Mouse (Mus musculus) small intestine, adult 2 months (tissue): ENCODE data around the gene Galnt7.

Experiments
- CTCF ChIP-seq: fragments of 200-500 bp; IDR thresholded peaks from 2 replicates; pipeline ENCODE4 v1.5.1; 2012; ENCODE audit warnings: low read depth, mild to moderate bottlenecking, control low read depth, inconsistent platforms, low read length, moderate library complexity, mixed read lengths; ENCODE audit not compliant: insufficient replicate concordance, insufficient read length; ENCODE audit errors: extremely low read depth
- POLR2A ChIP-seq: fragments of 200-500 bp; IDR thresholded peaks from 2 replicates; pipeline ENCODE4 v1.6.1; 2012; ENCODE audit warnings: low read depth, mild to moderate bottlenecking, control low read depth, inconsistent platforms, low read length, moderate library complexity

DNA sequence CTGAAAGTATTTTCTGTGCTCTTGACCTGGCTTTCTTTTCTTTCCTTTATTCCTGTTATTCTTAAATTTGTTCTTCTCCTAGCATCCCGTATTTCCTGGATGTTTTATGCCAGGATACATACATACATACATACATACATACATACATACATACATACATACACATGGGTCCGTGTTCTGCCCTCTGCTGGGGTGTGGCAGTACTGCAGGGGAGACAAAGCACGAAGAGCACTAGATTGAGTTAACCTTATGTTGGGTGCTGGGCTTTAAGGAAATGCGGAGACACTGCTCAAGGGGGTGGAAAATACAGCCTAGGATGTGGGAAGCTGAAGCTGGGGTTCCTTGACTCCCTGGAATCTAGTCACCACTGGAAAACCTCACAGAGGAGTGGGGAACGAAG lies 149.2 kb downstream of the Galnt7 start:
- TF ChIP-seq POLR2A (no peak), CTCF (peak; percentile 77; the same call in 1 of the 2 replicates)
